In the genomic region with DNA sequence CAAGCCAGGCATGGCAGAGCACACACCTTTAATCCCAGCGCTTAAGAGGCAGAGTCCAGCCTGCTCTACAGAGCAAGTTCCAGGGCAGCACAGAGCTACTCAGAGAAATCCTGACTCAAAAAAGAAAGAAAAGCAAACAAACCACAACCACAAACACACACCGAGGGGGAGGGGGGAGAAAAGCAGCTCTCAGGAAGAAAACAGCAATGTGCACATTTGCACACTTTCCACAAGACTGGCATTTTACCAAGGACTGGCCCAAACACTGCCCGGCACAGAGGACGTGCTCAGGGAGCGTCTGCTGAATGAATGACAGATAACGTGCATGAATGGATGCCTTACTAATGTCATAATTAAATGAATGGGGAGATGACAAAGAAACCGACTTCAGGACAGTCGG, we compare ENCODE assay signal across 20 mouse cellular contexts. TPM values are rescaled to one million over a fixed set of nuclear protein-coding genes. Genes with fewer than 3 reads are reported as not detected.
DNase-seq lines count a peak whose midpoint lies in the region; TF ChIP-seq lines count a peak whose summit lies in the region.
"Had no signal": no experiment of that assay in that cellular context is flagged by ENCODE, and none has a peak within 500 bp of the region (broad histone marks: within the 10 kb centered on the region; RNA-seq: fewer than 3 reads in every experiment).

No protein-coding gene starts in this region.

- DNase-seq in left cerebral cortex, adult 2 months (ENCODE audit: extremely low spot score in 1 of 2, low spot score in 2 of 2), result no peak
- no peak for DNase-seq in left cerebral cortex, postnatal 25 days (ENCODE audit: low spot score in 2 of 2)
- DNase-seq in retina, postnatal 1 day, result peak; percentile 19
- DNase-seq in retina, embryonic 14.5 days (ENCODE audit: low spot score), result no peak
- DNase-seq in brain, adult 2 months (ENCODE audit: low read depth, low spot score), result peak; percentile 71
- DNase-seq in adrenal gland, postnatal 36 days, result no peak
- DNase-seq in frontal cortex, postnatal 25 days (ENCODE audit: low spot score in 2 of 2), result no peak
- DNase-seq: adrenal gland, postnatal 14 days; cerebellum, adult 11-12 months; cerebellum, postnatal 25 days; forebrain, postnatal 0 days; heart, postnatal 10 days; kidney, adult 8-10 months; kidney, postnatal 14 days; lung, adult 18-20 months; lung, postnatal 14 days; right cerebral cortex, postnatal 14 days; spleen, adult 18-20 months had no signal

- peak overlapping the region; percentile 36; the same call in 1 of the 2 replicates for H3K27ac ChIP-seq in left cerebral cortex, adult 2 months
- H3K27ac ChIP-seq: embryonic facial prominence, embryonic 15.5 days; limb, embryonic 10.5 days had no signal

- no peak overlapping the region for H3K4me3 ChIP-seq in left cerebral cortex, adult 2 months
- H3K4me3 ChIP-seq: embryonic facial prominence, embryonic 15.5 days; limb, embryonic 10.5 days had no signal

- no peak for TF ChIP-seq CTCF in left cerebral cortex, adult 2 months (IDR thresholded peaks at IDR 0.05)

- intact Hi-C loops in left cerebral cortex, adult 2 months (cut with DNase I), result no loop called here
- intact Hi-C loops in left cerebral cortex, postnatal 25 days (cut with DNase I), result no loop called here

RNA-seq across cellular contexts. Expression of a gene that starts 19.9 kb away (rescaled TPM):
- total RNA-seq in left cerebral cortex, adult 2 months (2021), result 1 to 10 TPM; 5.9 to 8.6 TPM
- 1 to 10 TPM; 4.6 to 5.8 TPM for total RNA-seq in left cerebral cortex, postnatal 25 days (2021)
- 10 to 100 TPM; 11.6 to 15.8 TPM for total RNA-seq in adrenal gland, postnatal 36 days (2021)

RNA-seq across cellular contexts. Expression of a gene that starts 29.2 kb away (rescaled TPM):
- 10 to 100 TPM; 48.4 to 50.0 TPM for total RNA-seq in left cerebral cortex, adult 2 months (2021)
- 10 to 100 TPM; 52.5 to 53.9 TPM for total RNA-seq in left cerebral cortex, postnatal 25 days (2021)
- 10 to 100 TPM; 36.7 to 36.8 TPM for total RNA-seq in adrenal gland, postnatal 36 days (2021)

RNA-seq across cellular contexts. Expression of a gene that starts 40.0 kb away (rescaled TPM):
- total RNA-seq in left cerebral cortex, adult 2 months (2021), result 100 to 1,000 TPM in 1 of 2 experiments, 10 to 100 TPM in 1; 97.9 to 101 TPM
- total RNA-seq in left cerebral cortex, postnatal 25 days (2021), result 10 to 100 TPM; 86.9 to 96.3 TPM
- total RNA-seq in adrenal gland, postnatal 36 days (2021), result 10 to 100 TPM; 35.4 to 36.0 TPM

RNA-seq across cellular contexts. Expression of a gene that starts 46.6 kb away (rescaled TPM):
- total RNA-seq in left cerebral cortex, adult 2 months (2021), result 10 to 100 TPM; 74.7 to 80.7 TPM
- total RNA-seq in left cerebral cortex, postnatal 25 days (2021), result 10 to 100 TPM; 82.2 to 84.1 TPM
- 10 to 100 TPM; 30.4 to 39.2 TPM for total RNA-seq in adrenal gland, postnatal 36 days (2021)

Comparison
In these comparisons a context has a peak if more than half of its experiments do, and no peak if none do; other contexts are left out.
1. DNase-seq: peak in retina, postnatal 1 day (single experiment) and brain, adult 2 months (single experiment); none in left cerebral cortex, adult 2 months (0 of 2), left cerebral cortex, postnatal 25 days (0 of 2), retina, embryonic 14.5 days (single experiment), adrenal gland, postnatal 36 days (0 of 2) and frontal cortex, postnatal 25 days (0 of 2).